Mouse (Mus musculus): ENCODE measurements around the gene Bsx.

DNA sequence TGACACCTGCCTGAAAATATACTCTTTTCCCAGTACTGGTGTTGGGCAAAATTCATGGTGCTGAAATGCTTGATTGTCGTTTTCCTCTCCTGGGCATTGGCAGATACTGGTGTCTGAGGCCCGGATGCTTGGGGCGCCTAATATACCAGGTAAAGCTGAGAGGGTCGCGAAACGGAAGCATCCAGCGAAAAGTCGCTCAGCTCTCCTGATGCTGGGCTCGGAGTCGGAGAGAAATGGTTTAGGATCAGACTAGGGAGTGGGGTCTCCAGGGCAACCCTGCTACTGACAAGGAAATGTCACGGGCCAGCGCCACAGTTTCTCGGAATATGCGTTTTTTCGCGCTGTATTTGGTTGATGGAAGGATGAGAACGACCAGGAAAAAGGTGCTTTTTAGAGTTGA, 1.5 kb downstream of the Bsx start:
- TF ChIP-seq CTCF (IDR thresholded peaks at IDR 0.05; ENCODE audit: low read depth), result no peak
- TF ChIP-seq EP300 (IDR thresholded peaks at IDR 0.05; ENCODE audit: low read depth), result no peak

All from heart, postnatal 0 days (tissue).